In genomic region chr13:57638820-57639219, GRCm38 (mm10) we compare ENCODE assay signal across 20 mouse cellular contexts.
DNase-seq lines count a peak whose midpoint lies in the region; ATAC-seq and TF ChIP-seq lines count a peak whose summit lies in the region.
"Had no signal": no experiment of that assay in that cellular context is flagged by ENCODE, and none has a peak within 500 bp of the region (broad histone marks: within the 10 kb centered on the region; RNA-seq: fewer than 3 reads in every experiment).

No protein-coding gene starts in this region.

- ATAC-seq in forebrain, postnatal 0 days = peak; percentile 74
- ATAC-seq in forebrain, embryonic 13.5 days = no peak
- ATAC-seq in inflammation-experienced regulatory T-cells, adult 6 months = no peak

- 0 out of 2 replicates have a peak, but pooled peaks cover 10% of the 10 kb centered on the region for H3K4me1 ChIP-seq in forebrain, postnatal 0 days (ENCODE audit: insufficient read depth)
- H3K4me1 ChIP-seq in forebrain, embryonic 13.5 days = peaks cover 34% of the 10 kb centered on the region
- H3K4me1 ChIP-seq: embryonic facial prominence, embryonic 10.5 days; limb, embryonic 13.5 days had no signal

- H3K4me3 ChIP-seq in forebrain, postnatal 0 days (ENCODE audit: low read depth, low read length) = no peak overlapping the region
- no peak overlapping the region for H3K4me3 ChIP-seq in forebrain, embryonic 13.5 days
- H3K4me3 ChIP-seq: embryonic facial prominence, embryonic 10.5 days; hindbrain, embryonic 12.5 days; limb, embryonic 13.5 days; liver, embryonic 13.5 days had no signal

- no peak overlapping the region for H3K9ac ChIP-seq in forebrain, postnatal 0 days
- no peak overlapping the region for H3K9ac ChIP-seq in forebrain, embryonic 13.5 days
- H3K9ac ChIP-seq: hindbrain, embryonic 12.5 days; limb, embryonic 13.5 days; liver, embryonic 13.5 days; lung, embryonic 14.5 days had no signal

- no peaks in the 10 kb centered on the region for H3K27me3 ChIP-seq in forebrain, postnatal 0 days (ENCODE audit: insufficient read depth, low read length)
- no peaks in the 10 kb centered on the region for H3K27me3 ChIP-seq in forebrain, embryonic 13.5 days
- H3K27me3 ChIP-seq: CH12.LX; hindbrain, embryonic 12.5 days; limb, embryonic 13.5 days had no signal

- no peak overlapping the region for H3K4me2 ChIP-seq in forebrain, postnatal 0 days (ENCODE audit: low read depth)
- no peak overlapping the region for H3K4me2 ChIP-seq in forebrain, embryonic 13.5 days
- H3K4me2 ChIP-seq: heart, embryonic 11.5 days; hindbrain, embryonic 12.5 days; limb, embryonic 13.5 days; liver, embryonic 13.5 days; lung, embryonic 14.5 days had no signal

- 51% methylated on average over 5 of the region's 5 CpGs for WGBS in forebrain, postnatal 0 days
- 81% methylated on average over 5 of the region's 5 CpGs for WGBS in forebrain, embryonic 13.5 days

- H3K27ac ChIP-seq in forebrain, postnatal 0 days (ENCODE audit: low read depth, low read length) = peak overlapping the region; percentile 74
- H3K27ac ChIP-seq in forebrain, embryonic 13.5 days = no peak overlapping the region
- H3K27ac ChIP-seq: embryonic facial prominence, embryonic 10.5 days; hindbrain, embryonic 12.5 days; limb, embryonic 13.5 days; liver, embryonic 13.5 days had no signal

- H3K36me3 ChIP-seq in forebrain, postnatal 0 days (ENCODE audit: insufficient read depth) = no peaks in the 10 kb centered on the region
- no peaks in the 10 kb centered on the region for H3K36me3 ChIP-seq in forebrain, embryonic 13.5 days (ENCODE audit: poor library complexity, severe bottlenecking)
- H3K36me3 ChIP-seq: embryonic facial prominence, embryonic 10.5 days; hindbrain, embryonic 12.5 days; limb, embryonic 13.5 days; liver, embryonic 13.5 days had no signal

- peak; percentile 83 for DNase-seq in forebrain, postnatal 0 days
- DNase-seq in layer of hippocampus, adult 9-11 months = peak; percentile 32
- no peak for DNase-seq in layer of hippocampus, adult 18-20 months (ENCODE audit: low spot score in 2 of 2)
- DNase-seq in right cerebral cortex, postnatal 10 days (ENCODE audit: low spot score in 2 of 2) = peak; percentile 66 to 75
- DNase-seq in right cerebral cortex, postnatal 4 days = no peak
- DNase-seq: adrenal gland, postnatal 14 days; cerebellum, adult 2 months; heart, postnatal 10 days; kidney, adult 8-10 months; kidney, postnatal 14 days; liver, embryonic 13.5 days; lung, embryonic 14.5 days; thymus, postnatal 36 days had no signal

- no peak for TF ChIP-seq CTCF in forebrain, postnatal 0 days (IDR thresholded peaks at IDR 0.05; ENCODE audit: low read depth)

- H3K9me3 ChIP-seq in forebrain, postnatal 0 days (ENCODE audit: low read length) = no peaks in the 10 kb centered on the region
- H3K9me3 ChIP-seq in forebrain, embryonic 13.5 days (replicated peaks) = no peaks in the 10 kb centered on the region
- H3K9me3 ChIP-seq: embryonic facial prominence, embryonic 10.5 days; liver, embryonic 13.5 days had no signal

Comparison
In these comparisons a context has a peak if more than half of its experiments do, and no peak if none do; other contexts are left out.
1. DNase-seq: peak in forebrain, postnatal 0 days (single experiment), layer of hippocampus, adult 9-11 months (single experiment) and right cerebral cortex, postnatal 10 days (2 of 2); none in layer of hippocampus, adult 18-20 months (0 of 2) and right cerebral cortex, postnatal 4 days (single experiment).